Mouse (Mus musculus) heart, postnatal 0 days (tissue): ENCODE data around the gene Abi3. TPM values are rescaled to one million over a fixed set of nuclear protein-coding genes. Genes with fewer than 3 reads are reported as not detected.

Experiments
- ATAC-seq: fragments of 200-750 bp; cut with Nextera tagmentation; 2 replicates; pipeline ENCODE4 v1.8.0; 2017; ENCODE audit warnings: low read depth, moderate number of reproducible peaks, moderate library complexity; ENCODE audit not compliant: insufficient read depth
- DNase-seq: peaks from one replicate; pipeline ENCODE4 v3.0.0-alpha.2; 2016; ENCODE audit warnings: low spot score
- H3K27ac ChIP-seq: fragments of 300-500 bp; sonication (generic); 2 replicates; pipeline ENCODE4 v1.5.1; 2014; ENCODE audit warnings: low read depth, mild to moderate bottlenecking
- H3K27me3 ChIP-seq: fragments of 300-500 bp; sonication (generic); 2 replicates; pipeline ENCODE4 v1.6.1; 2014; ENCODE audit warnings: low read length, mixed read lengths; ENCODE audit not compliant: control insufficient read depth, insufficient read depth
- H3K36me3 ChIP-seq: fragments of 300-500 bp; sonication (generic); replicated peaks from 2 replicates; pipeline ENCODE4 v1.6.1; 2014; ENCODE audit warnings: low read length, mixed read lengths; ENCODE audit not compliant: control insufficient read depth, insufficient read depth
- H3K4me1 ChIP-seq: fragments of 300-500 bp; sonication (generic); 2 replicates; pipeline ENCODE4 v1.6.1; 2014; ENCODE audit warnings: antibody characterized with exemption; ENCODE audit not compliant: control insufficient read depth, insufficient read depth
- H3K4me2 ChIP-seq: fragments of 300-500 bp; sonication (generic); 2 replicates; pipeline ENCODE4 v1.6.1; 2014; ENCODE audit warnings: low read depth, mild to moderate bottlenecking, low read length, moderate library complexity
- H3K4me3 ChIP-seq: fragments of 300-500 bp; sonication (generic); 2 replicates; pipeline ENCODE4 v1.5.1; 2014; ENCODE audit warnings: low read depth, low read length
- H3K9ac ChIP-seq: fragments of 300-500 bp; sonication (generic); replicated peaks from 2 replicates; pipeline ENCODE4 v1.6.1; 2014; ENCODE audit warnings: low read depth, low read length, mixed read lengths
- H3K9me3 ChIP-seq: fragments of 300-500 bp; sonication (generic); replicated peaks from 2 replicates; pipeline ENCODE4 v1.6.1; 2016; ENCODE audit warnings: low read length; ENCODE audit not compliant: control insufficient read depth
- CTCF ChIP-seq: IDR thresholded peaks from 2 replicates; pipeline ENCODE4 v1.5.1; 2016; ENCODE audit warnings: antibody characterized with exemption, control low read depth, low read depth
- EP300 ChIP-seq: IDR thresholded peaks from 2 replicates; pipeline ENCODE4 v1.6.1; 2016; ENCODE audit warnings: antibody characterized with exemption, low read depth
- WGBS: fragments of 180-500 bp; shearing (Covaris S2); extraction: QIAGEN DNeasy Blood & Tissue Kit; methylation state at CpG from one replicate; pipeline ENCODE4 v1.1.7; 2014; 5-methylcytosine and 5-hydroxymethylcytosine counted together
- polyA plus RNA-seq: library from polyadenylated mRNA; unstranded; fragments of >200 nt; fragmentation: Nextera tagmentation; extraction: Ambion mirVana; gene quantifications from 2 replicates; pipeline ENCODE4 v1.2.1, GENCODE M21; 2015
- total RNA-seq: library from RNA; depleted of rRNA; stranded (reverse); fragments of >200 nt; gene quantifications from 2 replicates; pipeline ENCODE4 v1.2.3, GENCODE M21; 2014; ENCODE audit warnings: low replicate concordance

Gene Abi3
- total and polyA plus RNA-seq, 2 experiments from 2014 or later = 13.4 to 14.3 TPM

GRCm38 (mm10) chr11:95869918-95870470 is 27.7 kb upstream of the Abi3 start:
- Histone ChIP-seq H3K4me3 (no peak overlapping the region), H3K27me3 (no peaks in the 10 kb centered on the region), H3K9ac (no peak overlapping the region), H3K27ac (no peak overlapping the region), H3K36me3 (no peaks in the 10 kb centered on the region), H3K4me2 (no peak overlapping the region), H3K9me3 (no peaks in the 10 kb centered on the region), H3K4me1 (no peaks in the 10 kb centered on the region)
- DNase-seq (no peak), ATAC-seq (no peak)
- TF ChIP-seq CTCF (no peak), EP300 (no peak)
- WGBS = 61% methylated on average over 6 of the region's 6 CpGs

- Histone ChIP-seq H3K9ac (no peak overlapping the region), H3K27ac (no peak overlapping the region), H3K27me3 (no peaks in the 10 kb centered on the region), H3K4me3 (no peak overlapping the region), H3K36me3 (no peaks in the 10 kb centered on the region), H3K4me1 (no peaks in the 10 kb centered on the region), H3K4me2 (no peak overlapping the region), H3K9me3 (no peaks in the 10 kb centered on the region)
- no peak for TF ChIP-seq CTCF
- TF ChIP-seq EP300 = no peak
- 66% methylated on average over 4 of the region's 4 CpGs for WGBS
- DNase-seq (no peak), ATAC-seq (no peak)
Observed at GRCm38 (mm10) chr11:95869442-95869841, 27.2 kb upstream of the Abi3 start.

- 87% methylated on average over 8 of the region's 8 CpGs for WGBS
- DNase-seq = no peak
Observed at GRCm38 (mm10) chr11:95861397-95861796, 19.1 kb upstream of the Abi3 start.

GRCm38 (mm10) chr11:95860071-95860490 is 17.8 kb upstream of the Abi3 start:
- Histone ChIP-seq H3K4me2 (peak overlapping the region; percentile 97), H3K9me3 (no peaks in the 10 kb centered on the region), H3K27me3 (no peaks in the 10 kb centered on the region), H3K4me1 (0 out of 2 replicates have a peak, but pooled peaks cover 4% of the 10 kb centered on the region), H3K4me3 (peak overlapping the region; percentile 79), H3K27ac (no peak overlapping the region), H3K9ac (peak overlapping the region; percentile 77; the same call in 1 of the 2 replicates), H3K36me3 (no peaks in the 10 kb centered on the region)
- no peak for TF ChIP-seq EP300
- no peak for TF ChIP-seq CTCF
- 24% methylated on average over 3 of the region's 3 CpGs for WGBS
- ATAC-seq (no peak), DNase-seq (no peak)

More at GRCm38 (mm10) chr11:95861397-95861796, 19.1 kb upstream of the Abi3 start:
- Histone ChIP-seq H3K9ac (no peak overlapping the region), H3K4me2 (no peak overlapping the region), H3K27ac (no peak overlapping the region), H3K36me3 (no peaks in the 10 kb centered on the region), H3K4me3 (no peak overlapping the region), H3K27me3 (no peaks in the 10 kb centered on the region), H3K4me1 (0 out of 2 replicates have a peak, but pooled peaks cover 4% of the 10 kb centered on the region), H3K9me3 (no peaks in the 10 kb centered on the region)
- no peak for TF ChIP-seq CTCF
- no peak for TF ChIP-seq EP300
- ATAC-seq = no peak

GRCm38 (mm10) chr11:95859468-95859855 is 17.2 kb upstream of the Abi3 start:
- TF ChIP-seq CTCF (no peak), EP300 (peak; percentile 10; the same call in 1 of the 2 replicates)
- H3K4me1 ChIP-seq = 0 out of 2 replicates have a peak, but pooled peaks cover 4% of the 10 kb centered on the region
- no peaks in the 10 kb centered on the region for H3K9me3 ChIP-seq
- H3K27me3 ChIP-seq = no peaks in the 10 kb centered on the region
- peak overlapping the region; percentile 79 for H3K4me3 ChIP-seq
- H3K36me3 ChIP-seq = no peaks in the 10 kb centered on the region
- ATAC-seq (peak; percentile 31), DNase-seq (peak; percentile 78)
- peak overlapping the region; percentile 97 for H3K27ac ChIP-seq
- peak overlapping the region; percentile 77 for H3K9ac ChIP-seq
- H3K4me2 ChIP-seq = peak overlapping the region; percentile 97
- 1% methylated on average over 35 of the region's 35 CpGs for WGBS
